Comparison of ENCODE assay signal across 8 mouse cellular contexts in the genomic region with DNA sequence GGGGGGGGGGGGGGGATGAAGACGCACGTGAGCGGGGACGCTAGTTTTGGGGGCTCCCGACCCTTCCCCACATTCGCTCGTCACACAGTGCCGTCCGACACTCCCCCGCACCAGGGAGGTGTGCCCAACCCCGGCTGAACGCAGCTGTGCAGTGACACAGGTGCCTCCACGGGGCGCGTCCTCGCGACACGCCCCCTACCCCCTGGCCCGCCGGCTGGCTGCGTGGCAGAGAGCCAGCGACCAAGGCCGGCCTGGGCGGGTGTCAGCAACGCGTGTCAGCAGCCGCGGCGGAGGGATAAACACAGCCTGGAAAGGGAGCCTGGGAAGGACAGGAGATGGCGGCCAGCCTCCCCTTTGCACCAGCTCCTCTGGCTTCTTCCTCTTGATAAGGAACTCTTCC. TPM values are rescaled to one million over a fixed set of nuclear protein-coding genes. Genes with fewer than 3 reads are reported as not detected.
DNase-seq lines count a peak whose midpoint lies in the region; ATAC-seq lines count a peak whose summit lies in the region.

No protein-coding gene starts in this region.

- ATAC-seq in heart, embryonic 14.5 days (ENCODE audit: insufficient number of reproducible peaks, insufficient read depth, low FRiP score, low read depth): 0 out of 2 replicates have a peak, but pooled peaks have one; percentile 4
- ATAC-seq in limb, embryonic 15.5 days (ENCODE audit: insufficient number of reproducible peaks, low FRiP score, low TSS enrichment, low read depth): no peak
- ATAC-seq in neural tube, embryonic 13.5 days (ENCODE audit: low read depth): no peak
- no peak for ATAC-seq in megakaryocyte-erythroid progenitor cell, adult 5-6 weeks (replicated peaks; ENCODE audit: low FRiP score, low TSS enrichment, poor library complexity, severe bottlenecking)
- no peak for ATAC-seq in frontal cortex, adult (ENCODE audit: low TSS enrichment)

- peak overlapping the region; percentile 99 for H3K9ac ChIP-seq in heart, embryonic 14.5 days (ENCODE audit: low read length)
- 0 out of 2 replicates have a peak overlapping the region, but pooled peaks have one; percentile 14 for H3K9ac ChIP-seq in limb, embryonic 15.5 days
- H3K9ac ChIP-seq in neural tube, embryonic 13.5 days: peak overlapping the region; percentile 77

- peak overlapping the region; percentile 91 to 99 for H3K27ac ChIP-seq in heart, embryonic 14.5 days (replicated peaks in 1 of 2; ENCODE audit: control insufficient read depth in 1 of 2, insufficient read depth in 1 of 2, low read depth in 2 of 2, low read length in 2 of 2)
- no peak overlapping the region for H3K27ac ChIP-seq in limb, embryonic 15.5 days
- H3K27ac ChIP-seq in neural tube, embryonic 13.5 days (replicated peaks): peak overlapping the region; percentile 70

- H3K4me2 ChIP-seq in heart, embryonic 14.5 days (ENCODE audit: low read length): peak overlapping the region; percentile 94
- H3K4me2 ChIP-seq in limb, embryonic 15.5 days: peak overlapping the region; percentile 93
- peak overlapping the region; percentile 98 for H3K4me2 ChIP-seq in neural tube, embryonic 13.5 days

- H3K27me3 ChIP-seq in heart, embryonic 14.5 days (ENCODE audit: control insufficient read depth, insufficient read depth, low read length): no peaks in the 10 kb centered on the region
- peaks cover 70% of the 10 kb centered on the region for H3K27me3 ChIP-seq in limb, embryonic 15.5 days
- peaks cover 17% of the 10 kb centered on the region for H3K27me3 ChIP-seq in neural tube, embryonic 13.5 days

- peak overlapping the region; percentile 79 to 86 for H3K4me3 ChIP-seq in heart, embryonic 14.5 days (ENCODE audit: control insufficient read depth in 1 of 2, insufficient read depth in 1 of 2, low read depth in 1 of 2, low read length in 2 of 2)
- H3K4me3 ChIP-seq in limb, embryonic 15.5 days: peak overlapping the region; percentile 44
- H3K4me3 ChIP-seq in neural tube, embryonic 13.5 days: peak overlapping the region; percentile 48

- DNase-seq in heart, adult 11 months: peak; percentile 92
- no peak for DNase-seq in heart, adult 9 months (ENCODE audit: low spot score in 2 of 2)
- DNase-seq in adrenal gland, postnatal 36 days: peak; percentile 71 to 78

- no peaks in the 10 kb centered on the region for H3K9me3 ChIP-seq in heart, embryonic 14.5 days (ENCODE audit: control insufficient read depth, low read length)
- no peaks in the 10 kb centered on the region for H3K9me3 ChIP-seq in limb, embryonic 15.5 days
- no peaks in the 10 kb centered on the region for H3K9me3 ChIP-seq in neural tube, embryonic 13.5 days

- H3K36me3 ChIP-seq in heart, embryonic 14.5 days (ENCODE audit: control insufficient read depth, insufficient read depth, low read length): peaks cover 41% of the 10 kb centered on the region
- no peaks in the 10 kb centered on the region for H3K36me3 ChIP-seq in limb, embryonic 15.5 days
- H3K36me3 ChIP-seq in neural tube, embryonic 13.5 days: peaks cover 8% of the 10 kb centered on the region; the same call in 1 of the 2 replicates

- WGBS in heart, embryonic 14.5 days: 1% methylated on average over 30 of the region's 30 CpGs
- 2% methylated on average over 29 of the region's 30 CpGs for WGBS in limb, embryonic 15.5 days
- under 1% methylated on average over 30 of the region's 30 CpGs for WGBS in neural tube, embryonic 13.5 days

- peaks cover 46 to 64% of the 10 kb centered on the region in 2 experiments for H3K4me1 ChIP-seq in heart, embryonic 14.5 days (ENCODE audit: control insufficient read depth in 2 of 2, insufficient read depth in 2 of 2, low read length in 2 of 2)
- H3K4me1 ChIP-seq in limb, embryonic 15.5 days: peaks cover 44% of the 10 kb centered on the region
- H3K4me1 ChIP-seq in neural tube, embryonic 13.5 days (replicated peaks): peaks cover 78% of the 10 kb centered on the region

RNA-seq across cellular contexts. Expression of gene Kcnh2, which starts 2.9 kb away (rescaled TPM):
- total RNA-seq in adrenal gland, postnatal 36 days (2021): 10 to 100 TPM; 14.4 to 14.7 TPM
- polyA plus RNA-seq in heart, embryonic 14.5 days (2014; fragmentation: Nextera tagmentation; extraction: Ambion mirVana): 23.5 and 32.9 TPM in 2 replicates
- 3.5 and 4.9 TPM in 2 replicates for polyA plus RNA-seq in limb, embryonic 15.5 days (2015; fragmentation: Nextera tagmentation; extraction: Ambion mirVana)
- polyA plus RNA-seq in neural tube, embryonic 13.5 days (2015; fragmentation: Nextera tagmentation; extraction: Ambion mirVana): 13.5 and 15.5 TPM in 2 replicates
- 1.2 TPM in 1 of 2 replicates, not detected in the other for total RNA-seq in megakaryocyte-erythroid progenitor cell, adult 5-6 weeks (2014; fragmentation: Nextera tagmentation)
- not detected in 2 replicates for total RNA-seq in megakaryocyte-erythroid progenitor cell, adult 5-6 weeks (2017)

RNA-seq across cellular contexts. Expression of gene Nos3, which starts 16.1 kb away (rescaled TPM):
- total RNA-seq in adrenal gland, postnatal 36 days (2021): 10 to 100 TPM in 1 of 2 experiments, 1 to 10 TPM in 1; 7.1 to 14.2 TPM
- polyA plus RNA-seq in heart, embryonic 14.5 days (2014; fragmentation: Nextera tagmentation; extraction: Ambion mirVana): 27.7 and 28.2 TPM in 2 replicates
- polyA plus RNA-seq in limb, embryonic 15.5 days (2015; fragmentation: Nextera tagmentation; extraction: Ambion mirVana): 7.5 and 8.0 TPM in 2 replicates
- polyA plus RNA-seq in neural tube, embryonic 13.5 days (2015; fragmentation: Nextera tagmentation; extraction: Ambion mirVana): 9.3 and 9.6 TPM in 2 replicates
- total RNA-seq in megakaryocyte-erythroid progenitor cell, adult 5-6 weeks (2014; fragmentation: Nextera tagmentation): not detected in 2 replicates
- 0.23 TPM in 1 of 2 replicates, not detected in the other for total RNA-seq in megakaryocyte-erythroid progenitor cell, adult 5-6 weeks (2017)

RNA-seq across cellular contexts. Expression of gene Atg9b, which starts 43.4 kb away (rescaled TPM):
- total RNA-seq in adrenal gland, postnatal 36 days (2021): 1 to 10 TPM in 1 of 2 experiments, under 1 TPM in 1; 0.99 to 1.6 TPM
- polyA plus RNA-seq in heart, embryonic 14.5 days (2014; fragmentation: Nextera tagmentation; extraction: Ambion mirVana): 1.0 and 1.5 TPM in 2 replicates
- polyA plus RNA-seq in limb, embryonic 15.5 days (2015; fragmentation: Nextera tagmentation; extraction: Ambion mirVana): 2.0 and 2.8 TPM in 2 replicates
- 1.1 TPM in 2 replicates for polyA plus RNA-seq in neural tube, embryonic 13.5 days (2015; fragmentation: Nextera tagmentation; extraction: Ambion mirVana)
- 1.9 and 5.2 TPM in 2 replicates for total RNA-seq in megakaryocyte-erythroid progenitor cell, adult 5-6 weeks (2014; fragmentation: Nextera tagmentation)
- 1.1 and 7.3 TPM in 2 replicates for total RNA-seq in megakaryocyte-erythroid progenitor cell, adult 5-6 weeks (2017)

RNA-seq across cellular contexts. Expression of gene Abcb8, which starts 44.9 kb away (rescaled TPM):
- total RNA-seq in adrenal gland, postnatal 36 days (2021): 10 to 100 TPM; 66.8 to 76.5 TPM
- 52.7 and 56.1 TPM in 2 replicates for polyA plus RNA-seq in heart, embryonic 14.5 days (2014; fragmentation: Nextera tagmentation; extraction: Ambion mirVana)
- 38.9 and 46.5 TPM in 2 replicates for polyA plus RNA-seq in limb, embryonic 15.5 days (2015; fragmentation: Nextera tagmentation; extraction: Ambion mirVana)
- 46.7 and 47.4 TPM in 2 replicates for polyA plus RNA-seq in neural tube, embryonic 13.5 days (2015; fragmentation: Nextera tagmentation; extraction: Ambion mirVana)
- 59.4 and 83.4 TPM in 2 replicates for total RNA-seq in megakaryocyte-erythroid progenitor cell, adult 5-6 weeks (2014; fragmentation: Nextera tagmentation)
- total RNA-seq in megakaryocyte-erythroid progenitor cell, adult 5-6 weeks (2017): 8.3 and 24.8 TPM in 2 replicates

Comparison
In these comparisons a context has a peak if more than half of its experiments do, and no peak if none do; other contexts are left out.
1. DNase-seq: peak in heart, adult 11 months (single experiment) and adrenal gland, postnatal 36 days (2 of 2); none in heart, adult 9 months (0 of 2).
2. H3K9ac ChIP-seq: peak in every context shown above with its lines; median percentile 99 in heart, embryonic 14.5 days; 77 in neural tube, embryonic 13.5 days; 14 in limb, embryonic 15.5 days.
3. Peak in every context shown above with its lines, with median percentiles within 50 percentile points of each other: H3K4me2 ChIP-seq and H3K4me3 ChIP-seq.